Mouse (Mus musculus) layer of hippocampus, adult 8-10 months (tissue): Measurements from ENCODE around the gene Gm21725. TPM values are rescaled to one million over a fixed set of nuclear protein-coding genes. Genes with fewer than 3 reads are reported as not detected.
"Not testable (repeated sequence)": the region's sequence is repeated elsewhere in the genome, so short reads cannot be mapped to it uniquely, and the experiment has no call there.

Source experiments
- DNase-seq, 2 experiments: peaks; one replicate each; pipeline ENCODE4 v3.0.0; 2022; ENCODE audit warnings: low spot score in 2 of 2
- total RNA-seq, 4 experiments: library from RNA; stranded (reverse); gene quantifications; 2 replicates each; pipeline ENCODE4 v1.2.4; 2022

Gene Gm21725
- total RNA-seq = not detected

DNA sequence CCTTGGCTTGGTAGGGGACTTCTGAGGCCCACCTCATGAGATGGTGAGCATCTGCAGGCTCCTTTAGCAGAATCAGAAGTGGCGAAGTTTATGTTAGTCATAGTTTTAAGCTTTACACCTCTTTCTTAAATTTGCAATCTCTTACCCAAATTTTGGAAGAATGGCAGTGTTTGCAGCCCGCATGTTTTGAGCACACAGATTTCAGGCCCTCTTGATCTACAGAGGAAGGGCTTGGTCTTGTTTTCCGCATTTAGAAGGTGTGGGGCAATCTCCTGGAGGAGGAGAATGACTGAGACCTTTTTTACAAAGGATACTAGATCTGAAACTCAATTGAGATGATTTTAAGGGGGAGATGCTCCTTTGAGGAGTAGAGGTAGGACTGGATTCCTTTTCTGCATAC lies at the start of gene Gm21725:
Gene Gm21725, minus strand, starts transcription at position 101 of the 400 bp plus-strand sequence.
- DNase-seq = not testable (repeated sequence)

Other genes with a start within 250 kb of the Gm21725 start
- not detected for gene Gm21891, start 215.6 kb downstream of the Gm21725 start, total RNA-seq
- gene Gm21425, start 187.1 kb downstream of the Gm21725 start, total RNA-seq = not detected
- gene Gm21828, start 125.1 kb downstream of the Gm21725 start, total RNA-seq = not detected
- gene Gm21440, start 96.7 kb downstream of the Gm21725 start, total RNA-seq = not detected
- gene Gm21454, start 96.6 kb downstream of the Gm21725 start, total RNA-seq = not detected
- gene Gm21866, start 116.5 kb upstream of the Gm21725 start, total RNA-seq = not detected
- not detected for gene Gm20773, start 145.0 kb upstream of the Gm21725 start, total RNA-seq